Mouse (Mus musculus): Measurements from ENCODE around the gene Grk1. TPM values are rescaled to one million over a fixed set of nuclear protein-coding genes. Genes with fewer than 3 reads are reported as not detected.

The Grk1 gene
- polyA plus RNA-seq, 1 experiment from 2014 or later: not detected

DNA sequence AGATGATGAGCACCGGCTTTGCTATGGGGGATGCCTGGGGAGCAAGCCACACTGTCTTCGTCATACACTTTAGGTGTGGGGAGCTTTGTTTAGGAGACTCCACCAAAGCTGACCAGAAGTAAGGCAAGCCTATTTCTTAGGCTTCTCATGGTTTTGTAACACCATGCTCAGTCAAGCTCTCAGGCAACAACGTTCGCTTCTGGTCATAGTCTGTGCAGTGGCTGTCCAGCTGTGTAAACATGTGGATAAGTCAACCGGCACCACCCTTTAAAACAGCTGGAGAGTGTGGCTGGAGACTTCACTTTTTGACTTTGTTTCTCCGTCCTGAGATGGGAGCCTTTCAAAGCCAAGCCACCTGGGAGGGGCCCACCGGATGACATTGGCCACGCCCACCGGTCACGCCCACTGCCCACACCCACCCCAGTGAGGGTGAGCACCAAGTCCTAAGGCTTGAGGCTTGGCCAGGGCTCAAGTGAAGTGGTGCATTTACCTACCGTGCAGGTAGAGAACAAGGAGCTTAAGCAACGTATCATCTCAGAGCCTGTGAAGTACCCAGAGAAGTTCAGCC is 9.0 kb downstream of the Grk1 start:
- Histone ChIP-seq H3K4me2 (replicated peaks; ENCODE audit: low read depth, low read length) (no peak overlapping the region), H3K9ac (ENCODE audit: low read depth, low read length) (no peak overlapping the region), H3K27me3 (ENCODE audit: control insufficient read depth, insufficient read depth, low read length) (no peaks in the 10 kb centered on the region), H3K4me1 (ENCODE audit: control insufficient read depth, insufficient read depth, low read length) (no peaks in the 10 kb centered on the region), H3K9me3 (ENCODE audit: control insufficient read depth, low read length) (no peaks in the 10 kb centered on the region), H3K4me3 (ENCODE audit: low read length) (no peak overlapping the region), H3K36me3 (ENCODE audit: control insufficient read depth, insufficient read depth, low read length) (no peaks in the 10 kb centered on the region), H3K27ac (ENCODE audit: low read depth, low read length) (no peak overlapping the region)
- ATAC-seq (ENCODE audit: low FRiP score, low TSS enrichment): peak; percentile 50; the same call in 1 of the 2 replicates
- WGBS: 36% methylated on average over 12 of the region's 12 CpGs

- ATAC-seq (ENCODE audit: low FRiP score, low TSS enrichment): no peak
- Histone ChIP-seq H3K4me2 (replicated peaks; ENCODE audit: low read depth, low read length) (no peak overlapping the region), H3K27ac (ENCODE audit: low read depth, low read length) (no peak overlapping the region), H3K9ac (ENCODE audit: low read depth, low read length) (no peak overlapping the region), H3K9me3 (ENCODE audit: control insufficient read depth, low read length) (no peaks in the 10 kb centered on the region), H3K27me3 (ENCODE audit: control insufficient read depth, insufficient read depth, low read length) (no peaks in the 10 kb centered on the region), H3K4me1 (ENCODE audit: control insufficient read depth, insufficient read depth, low read length) (no peaks in the 10 kb centered on the region), H3K36me3 (ENCODE audit: control insufficient read depth, insufficient read depth, low read length) (no peaks in the 10 kb centered on the region), H3K4me3 (ENCODE audit: low read length) (no peak overlapping the region)
- 87% methylated on average over 10 of the region's 10 CpGs for WGBS
Observed at GRCm38 (mm10) chr8:13415879-13416278, 11.0 kb downstream of the Grk1 start.

DNA sequence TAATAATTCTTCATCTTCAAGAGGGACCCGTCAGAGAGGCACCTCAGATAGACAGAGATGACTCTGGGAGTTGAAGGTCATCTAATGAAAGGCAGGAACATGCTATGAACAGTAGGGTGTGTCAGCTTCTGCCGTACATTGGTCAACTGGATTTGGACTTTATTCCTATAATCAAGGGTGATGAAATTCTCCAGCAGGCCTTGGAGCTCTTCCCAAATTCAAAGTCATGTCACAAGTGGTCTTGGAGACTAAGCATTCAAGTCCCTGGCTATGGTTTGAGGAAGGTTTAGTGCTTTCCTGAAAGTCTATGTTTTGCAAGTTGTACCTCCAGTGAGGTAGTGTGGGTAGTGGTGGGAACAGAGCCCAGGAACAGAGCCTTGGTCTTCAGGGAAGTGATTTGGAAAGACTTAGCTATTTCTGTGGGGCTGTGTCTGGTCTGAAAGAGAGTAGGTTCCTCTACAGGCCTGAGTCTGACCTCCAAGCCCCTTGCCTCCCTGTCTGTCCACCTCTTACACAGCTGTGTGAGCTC is 14.3 kb downstream of the Grk1 start:
- no peak overlapping the region for H3K27ac ChIP-seq (ENCODE audit: low read depth, low read length)
- ATAC-seq (ENCODE audit: low FRiP score, low TSS enrichment): no peak
- H3K4me3 ChIP-seq (ENCODE audit: low read length): no peak overlapping the region
- H3K36me3 ChIP-seq (ENCODE audit: control insufficient read depth, insufficient read depth, low read length): no peaks in the 10 kb centered on the region
- no peaks in the 10 kb centered on the region for H3K4me1 ChIP-seq (ENCODE audit: control insufficient read depth, insufficient read depth, low read length)
- no peak overlapping the region for H3K9ac ChIP-seq (ENCODE audit: low read depth, low read length)
- WGBS: 76% methylated on average over 2 of the region's 2 CpGs
- H3K4me2 ChIP-seq (replicated peaks; ENCODE audit: low read depth, low read length): no peak overlapping the region
- no peaks in the 10 kb centered on the region for H3K27me3 ChIP-seq (ENCODE audit: control insufficient read depth, insufficient read depth, low read length)
- no peaks in the 10 kb centered on the region for H3K9me3 ChIP-seq (ENCODE audit: control insufficient read depth, low read length)

DNA sequence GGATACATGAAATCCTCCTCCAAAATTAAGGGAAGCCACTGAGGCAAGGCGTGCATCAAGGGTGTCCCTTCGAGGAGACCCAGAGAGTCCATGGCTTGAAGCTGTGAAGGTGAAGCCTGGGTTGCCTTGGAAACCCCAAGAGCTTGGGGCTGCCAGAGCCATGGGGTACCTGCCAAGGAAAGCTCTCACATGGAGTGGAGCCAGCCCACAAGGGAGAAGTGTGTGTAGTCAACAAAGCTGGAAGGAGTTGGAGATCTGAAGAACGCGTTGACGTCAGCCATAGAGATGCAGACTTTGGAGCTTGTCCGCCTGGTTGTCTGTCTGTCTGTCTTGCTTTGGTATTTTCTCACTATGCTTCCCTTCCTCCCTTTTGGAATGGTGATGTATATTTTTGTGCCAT is 16.1 kb downstream of the Grk1 start:
- no peaks in the 10 kb centered on the region for H3K9me3 ChIP-seq (ENCODE audit: control insufficient read depth, low read length)
- no peaks in the 10 kb centered on the region for H3K27me3 ChIP-seq (ENCODE audit: control insufficient read depth, insufficient read depth, low read length)
- no peak overlapping the region for H3K4me3 ChIP-seq (ENCODE audit: low read length)
- no peak overlapping the region for H3K27ac ChIP-seq (ENCODE audit: low read depth, low read length)
- ATAC-seq (ENCODE audit: low FRiP score, low TSS enrichment): no peak
- no peaks in the 10 kb centered on the region for H3K36me3 ChIP-seq (ENCODE audit: control insufficient read depth, insufficient read depth, low read length)
- 94% methylated on average over 6 of the region's 6 CpGs for WGBS
- H3K4me2 ChIP-seq (replicated peaks; ENCODE audit: low read depth, low read length): no peak overlapping the region
- no peaks in the 10 kb centered on the region for H3K4me1 ChIP-seq (ENCODE audit: control insufficient read depth, insufficient read depth, low read length)
- no peak overlapping the region for H3K9ac ChIP-seq (ENCODE audit: low read depth, low read length)

GRCm38 (mm10) chr8:13427351-13427750 is 22.5 kb downstream of the Grk1 start:
- 73% methylated on average over 6 of the region's 6 CpGs for WGBS
- H3K27ac ChIP-seq (ENCODE audit: low read depth, low read length): no peak overlapping the region
- no peak overlapping the region for H3K9ac ChIP-seq (ENCODE audit: low read depth, low read length)
- ATAC-seq (ENCODE audit: low FRiP score, low TSS enrichment): no peak
- H3K4me2 ChIP-seq (replicated peaks; ENCODE audit: low read depth, low read length): no peak overlapping the region
- no peaks in the 10 kb centered on the region for H3K4me1 ChIP-seq (ENCODE audit: control insufficient read depth, insufficient read depth, low read length)
- no peaks in the 10 kb centered on the region for H3K27me3 ChIP-seq (ENCODE audit: control insufficient read depth, insufficient read depth, low read length)
- H3K36me3 ChIP-seq (ENCODE audit: control insufficient read depth, insufficient read depth, low read length): no peaks in the 10 kb centered on the region
- no peaks in the 10 kb centered on the region for H3K9me3 ChIP-seq (ENCODE audit: control insufficient read depth, low read length)
- H3K4me3 ChIP-seq (ENCODE audit: low read length): no peak overlapping the region

DNA sequence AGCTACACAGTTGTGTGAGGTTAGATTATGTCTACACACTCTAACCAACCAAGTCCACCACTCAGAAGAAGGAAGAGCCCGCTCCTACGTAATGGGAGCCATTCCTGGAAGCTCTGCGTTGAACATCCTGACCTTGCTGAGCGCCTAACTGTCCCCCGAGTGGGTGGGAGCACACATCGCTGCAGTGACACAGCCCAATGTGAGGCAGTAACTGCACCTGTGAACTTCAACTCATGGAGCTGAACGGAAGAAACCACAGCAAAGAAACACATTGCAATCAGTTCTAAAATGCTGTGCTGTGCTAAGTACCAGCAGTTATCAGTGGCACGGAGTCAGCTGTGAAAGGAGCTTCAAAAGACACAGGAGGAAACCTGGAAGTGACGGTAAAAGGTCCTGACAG is 23.3 kb downstream of the Grk1 start:
- Histone ChIP-seq H3K9me3 (ENCODE audit: control insufficient read depth, low read length) (no peaks in the 10 kb centered on the region), H3K4me2 (replicated peaks; ENCODE audit: low read depth, low read length) (no peak overlapping the region), H3K27me3 (ENCODE audit: control insufficient read depth, insufficient read depth, low read length) (no peaks in the 10 kb centered on the region), H3K4me1 (ENCODE audit: control insufficient read depth, insufficient read depth, low read length) (no peaks in the 10 kb centered on the region), H3K9ac (ENCODE audit: low read depth, low read length) (no peak overlapping the region), H3K4me3 (ENCODE audit: low read length) (no peak overlapping the region), H3K27ac (ENCODE audit: low read depth, low read length) (no peak overlapping the region), H3K36me3 (ENCODE audit: control insufficient read depth, insufficient read depth, low read length) (no peaks in the 10 kb centered on the region)
- no peak for ATAC-seq (ENCODE audit: low FRiP score, low TSS enrichment)
- 80% methylated on average over 9 of the region's 9 CpGs for WGBS

DNA sequence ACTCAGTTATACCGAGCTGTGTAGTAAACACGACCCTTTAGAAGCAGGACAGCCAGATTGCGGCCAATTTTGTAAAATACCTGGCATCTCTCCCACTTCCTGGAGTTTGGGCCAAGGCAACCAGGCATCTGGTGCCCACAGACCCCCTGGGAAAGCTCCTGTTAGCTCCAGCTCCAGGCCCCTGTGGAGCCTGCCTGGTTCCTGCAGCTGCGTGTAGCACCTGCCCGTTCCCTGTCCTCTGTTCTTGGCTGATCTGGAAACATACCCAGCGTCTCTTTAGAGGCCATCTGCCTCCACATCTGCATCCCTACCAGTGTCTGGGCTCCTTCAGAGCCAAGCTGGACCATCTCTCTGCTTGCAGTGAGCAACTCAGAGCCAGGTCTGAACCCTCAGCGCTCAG is 25.5 kb downstream of the Grk1 start:
- Histone ChIP-seq H3K9me3 (ENCODE audit: control insufficient read depth, low read length) (no peaks in the 10 kb centered on the region), H3K36me3 (ENCODE audit: control insufficient read depth, insufficient read depth, low read length) (no peaks in the 10 kb centered on the region), H3K27ac (ENCODE audit: low read depth, low read length) (no peak overlapping the region), H3K4me1 (ENCODE audit: control insufficient read depth, insufficient read depth, low read length) (no peaks in the 10 kb centered on the region), H3K9ac (ENCODE audit: low read depth, low read length) (no peak overlapping the region), H3K4me2 (replicated peaks; ENCODE audit: low read depth, low read length) (no peak overlapping the region), H3K4me3 (ENCODE audit: low read length) (no peak overlapping the region), H3K27me3 (ENCODE audit: control insufficient read depth, insufficient read depth, low read length) (peaks cover 12% of the 10 kb centered on the region)
- WGBS: 84% methylated on average over 7 of the region's 7 CpGs
- no peak for ATAC-seq (ENCODE audit: low FRiP score, low TSS enrichment)

DNA sequence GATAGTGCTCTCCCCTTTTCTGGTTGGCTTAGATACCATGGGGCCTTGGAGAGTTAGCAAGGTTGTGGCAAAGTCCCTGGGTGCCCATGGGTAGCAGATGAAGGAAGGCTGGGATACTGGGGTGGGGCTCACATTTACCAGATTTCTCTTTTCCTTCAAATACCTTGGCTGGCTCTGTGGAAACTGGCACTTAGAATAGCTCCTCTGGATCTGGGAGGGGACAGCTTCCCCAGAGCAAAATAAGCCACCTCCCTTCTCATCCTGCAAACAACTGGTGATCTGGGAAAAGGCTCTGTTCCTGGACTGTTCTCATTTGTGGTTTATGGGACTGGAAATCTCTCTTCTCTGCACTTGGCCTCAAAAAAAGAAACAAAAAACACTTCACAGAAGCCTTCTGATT is 26.0 kb downstream of the Grk1 start:
- no peak overlapping the region for H3K27ac ChIP-seq (ENCODE audit: low read depth, low read length)
- no peaks in the 10 kb centered on the region for H3K4me1 ChIP-seq (ENCODE audit: control insufficient read depth, insufficient read depth, low read length)
- H3K4me2 ChIP-seq (replicated peaks; ENCODE audit: low read depth, low read length): no peak overlapping the region
- H3K9ac ChIP-seq (ENCODE audit: low read depth, low read length): no peak overlapping the region
- peaks cover 17% of the 10 kb centered on the region for H3K27me3 ChIP-seq (ENCODE audit: control insufficient read depth, insufficient read depth, low read length)
- ATAC-seq (ENCODE audit: low FRiP score, low TSS enrichment): no peak
- H3K36me3 ChIP-seq (ENCODE audit: control insufficient read depth, insufficient read depth, low read length): no peaks in the 10 kb centered on the region
- no peak overlapping the region for H3K4me3 ChIP-seq (ENCODE audit: low read length)
- H3K9me3 ChIP-seq (ENCODE audit: control insufficient read depth, low read length): no peaks in the 10 kb centered on the region

DNA sequence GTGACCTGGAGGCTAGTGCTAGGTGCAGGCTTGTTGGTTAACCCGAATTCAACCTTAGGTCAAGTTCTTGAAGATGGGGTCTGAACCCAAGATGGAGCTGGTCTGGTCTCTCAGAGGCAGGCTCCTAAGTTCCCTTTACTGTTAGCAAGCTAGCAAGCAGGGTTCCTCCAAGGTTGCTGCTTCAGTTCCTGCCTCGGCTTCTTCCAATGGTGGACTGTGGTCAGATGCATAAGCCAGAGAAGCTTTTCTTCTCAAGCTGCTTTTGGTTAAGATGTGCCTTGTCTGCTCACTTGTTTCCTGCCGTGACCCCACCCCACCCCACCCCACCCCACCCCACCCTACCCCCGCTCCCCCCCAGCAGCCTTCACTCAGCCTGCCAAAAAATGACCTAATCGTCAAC is 28.2 kb downstream of the Grk1 start:
- WGBS: 72% methylated on average over 5 of the region's 5 CpGs

More for the DNA sequence above, 28.2 kb downstream of the Grk1 start:
- Histone ChIP-seq H3K36me3 (ENCODE audit: control insufficient read depth, insufficient read depth, low read length) (no peaks in the 10 kb centered on the region), H3K9me3 (ENCODE audit: control insufficient read depth, low read length) (no peaks in the 10 kb centered on the region), H3K4me3 (ENCODE audit: low read length) (no peak overlapping the region), H3K9ac (ENCODE audit: low read depth, low read length) (no peak overlapping the region), H3K27me3 (ENCODE audit: control insufficient read depth, insufficient read depth, low read length) (peaks cover 29% of the 10 kb centered on the region), H3K4me2 (replicated peaks; ENCODE audit: low read depth, low read length) (no peak overlapping the region), H3K4me1 (ENCODE audit: control insufficient read depth, insufficient read depth, low read length) (no peaks in the 10 kb centered on the region), H3K27ac (ENCODE audit: low read depth, low read length) (no peak overlapping the region)
- no peak for ATAC-seq (ENCODE audit: low FRiP score, low TSS enrichment)
